Mouse (Mus musculus): ENCODE results near the gene Usp43. TPM values are rescaled to one million over a fixed set of nuclear protein-coding genes. Genes with fewer than 3 reads are reported as not detected.

The Usp43 gene
- polyA plus RNA-seq, 1 experiment: 3.5 TPM

- Histone ChIP-seq H3ac (ENCODE audit: control insufficient read depth, insufficient read length) (no peak overlapping the region), H3K27me3 (ENCODE audit: control insufficient read depth, insufficient read depth, insufficient read length) (no peaks in the 10 kb centered on the region), H3K4me2 (ENCODE audit: low read depth) (peak overlapping the region; percentile 92), H3K36me3 (ENCODE audit: control insufficient read depth, insufficient read depth) (no peaks in the 10 kb centered on the region), H3K79me2 (ENCODE audit: control insufficient read depth, insufficient read depth) (no peaks in the 10 kb centered on the region), H3K4me3 (no peak overlapping the region)
- TF ChIP-seq POLR2A (IDR thresholded peaks at IDR 0.05; ENCODE audit: insufficient read length, low read depth) (no peak), MYOD1 (IDR thresholded peaks at IDR 0.05; ENCODE audit: control insufficient read depth in 1 of 3, insufficient read length in 2 of 3, low read depth in 2 of 3) (no peak), CEBPB (IDR thresholded peaks at IDR 0.05; ENCODE audit: insufficient read depth, poor library complexity, severe bottlenecking) (0 out of 2 replicates have a peak, but pooled peaks have one; percentile 23)
Observed at GRCm38 (mm10) chr11:67919593-67919992, 2.4 kb downstream of the Usp43 start.

- H3K79me2 ChIP-seq (ENCODE audit: control insufficient read depth, insufficient read depth): no peaks in the 10 kb centered on the region
- no peak overlapping the region for H3K4me3 ChIP-seq
- no peaks in the 10 kb centered on the region for H3K36me3 ChIP-seq (ENCODE audit: control insufficient read depth, insufficient read depth)
- TF ChIP-seq MAX (IDR thresholded peaks at IDR 0.05; ENCODE audit: low read depth): no peak
- TF ChIP-seq CEBPB (IDR thresholded peaks at IDR 0.05; ENCODE audit: insufficient read depth, poor library complexity, severe bottlenecking): no peak
- TF ChIP-seq POLR2AphosphoS2 (IDR thresholded peaks at IDR 0.05; ENCODE audit: insufficient read length, low read depth): no peak
- H3ac ChIP-seq (ENCODE audit: control insufficient read depth, insufficient read length): no peak overlapping the region
- H3K4me2 ChIP-seq (ENCODE audit: low read depth): no peak overlapping the region
- no peaks in the 10 kb centered on the region for H3K27me3 ChIP-seq (ENCODE audit: control insufficient read depth, insufficient read depth, insufficient read length)
Observed at GRCm38 (mm10) chr11:67917126-67917525, 4.8 kb downstream of the Usp43 start.

DNA sequence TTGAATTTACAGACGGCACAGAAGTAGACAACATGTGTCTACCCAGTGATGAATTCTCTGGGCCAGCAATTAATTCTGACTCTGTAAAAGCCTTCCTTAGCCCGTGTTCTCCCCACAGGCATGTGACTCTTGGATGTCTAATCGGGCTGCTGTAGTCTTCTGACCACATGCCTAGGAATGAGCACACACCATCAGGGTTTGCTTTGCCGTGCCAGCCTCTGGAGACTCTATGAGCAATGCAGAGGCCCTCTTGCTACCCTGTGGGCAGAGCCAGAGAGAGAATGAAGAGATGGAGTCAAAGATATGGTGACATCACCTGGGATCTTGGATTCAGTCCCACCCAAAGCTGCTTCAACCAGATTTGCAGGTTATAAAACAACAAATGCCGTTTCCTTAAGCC, 10.9 kb downstream of the Usp43 start:
- H3K36me3 ChIP-seq (ENCODE audit: control insufficient read depth, insufficient read depth): no peaks in the 10 kb centered on the region
- H3ac ChIP-seq (ENCODE audit: control insufficient read depth, insufficient read length): no peak overlapping the region
- H3K79me2 ChIP-seq (ENCODE audit: control insufficient read depth, insufficient read depth): no peaks in the 10 kb centered on the region
- no peak overlapping the region for H3K4me2 ChIP-seq (ENCODE audit: low read depth)
- H3K27me3 ChIP-seq (ENCODE audit: control insufficient read depth, insufficient read depth, insufficient read length): no peaks in the 10 kb centered on the region
- no peak overlapping the region for H3K4me3 ChIP-seq
- no peak for TF ChIP-seq SRF (IDR thresholded peaks at IDR 0.05; ENCODE audit: control insufficient read depth, insufficient read length, low read depth)
- TF ChIP-seq MYOG (IDR thresholded peaks at IDR 0.05; ENCODE audit: control insufficient read depth in 1 of 3, insufficient read depth in 1 of 3, insufficient read length in 2 of 3, low read depth in 2 of 3): no peak
- TF ChIP-seq MAX (IDR thresholded peaks at IDR 0.05; ENCODE audit: low read depth): no peak
- TF ChIP-seq USF1 (IDR thresholded peaks at IDR 0.05; ENCODE audit: low read depth): peak; percentile 74

- Histone ChIP-seq H3K36me3 (ENCODE audit: control insufficient read depth, insufficient read depth) (no peaks in the 10 kb centered on the region), H3K27me3 (ENCODE audit: control insufficient read depth, insufficient read depth, insufficient read length) (no peaks in the 10 kb centered on the region), H3K4me2 (ENCODE audit: low read depth) (no peak overlapping the region), H3K79me2 (ENCODE audit: control insufficient read depth, insufficient read depth) (no peaks in the 10 kb centered on the region), H3K4me3 (no peak overlapping the region), H3ac (ENCODE audit: control insufficient read depth, insufficient read length) (no peak overlapping the region)
- TF ChIP-seq MAX (IDR thresholded peaks at IDR 0.05; ENCODE audit: low read depth): no peak
- TF ChIP-seq TCF12 (IDR thresholded peaks at IDR 0.05; ENCODE audit: insufficient read depth, poor library complexity, severe bottlenecking): no peak
- peak; percentile 33 for TF ChIP-seq USF1 (IDR thresholded peaks at IDR 0.05; ENCODE audit: low read depth)
- no peak for TF ChIP-seq MYOG (IDR thresholded peaks at IDR 0.05; ENCODE audit: control insufficient read depth in 1 of 3, insufficient read depth in 1 of 3, insufficient read length in 2 of 3, low read depth in 2 of 3)
Observed at GRCm38 (mm10) chr11:67903756-67904155, 18.2 kb downstream of the Usp43 start.

DNA sequence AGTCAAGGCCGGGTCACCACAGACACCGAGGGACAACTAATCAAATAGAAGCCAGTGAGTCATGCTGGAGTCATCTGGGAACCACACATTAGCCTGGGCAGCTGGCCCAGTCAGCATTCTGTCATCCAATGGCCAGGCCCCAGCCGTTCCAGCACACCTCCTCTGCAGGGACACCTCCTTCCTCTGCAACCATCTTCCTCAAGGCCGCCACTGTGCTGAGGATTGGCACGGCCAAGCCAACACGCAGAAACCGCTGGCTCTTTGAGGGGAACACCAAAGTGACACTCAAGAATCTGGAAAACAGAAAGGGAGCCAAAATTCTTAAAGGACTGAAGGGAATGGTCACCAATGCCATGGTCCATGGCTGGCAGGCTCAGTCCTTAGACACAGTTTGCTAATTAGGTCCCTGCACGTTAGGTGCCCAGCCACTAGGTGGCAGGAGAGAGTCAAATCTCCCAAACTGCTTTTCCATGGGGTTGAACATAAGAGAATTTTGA, 24.8 kb downstream of the Usp43 start:
- H3K27me3 ChIP-seq (ENCODE audit: control insufficient read depth, insufficient read depth, insufficient read length): no peaks in the 10 kb centered on the region
- no peaks in the 10 kb centered on the region for H3K36me3 ChIP-seq (ENCODE audit: control insufficient read depth, insufficient read depth)
- H3K4me2 ChIP-seq (ENCODE audit: low read depth): peak overlapping the region; percentile 77
- H3K4me3 ChIP-seq: no peak overlapping the region
- TF ChIP-seq MAX (IDR thresholded peaks at IDR 0.05; ENCODE audit: low read depth): no peak
- peak in 2 of 3 experiments; percentile 74 to 84 for TF ChIP-seq MYOD1 (IDR thresholded peaks at IDR 0.05; ENCODE audit: control insufficient read depth in 1 of 3, insufficient read length in 2 of 3, low read depth in 2 of 3)
- TF ChIP-seq TCF12 (IDR thresholded peaks at IDR 0.05; ENCODE audit: insufficient read depth, poor library complexity, severe bottlenecking): no peak
- TF ChIP-seq MYOG (IDR thresholded peaks at IDR 0.05; ENCODE audit: control insufficient read depth in 1 of 3, insufficient read depth in 1 of 3, insufficient read length in 2 of 3, low read depth in 2 of 3): peak in 1 of 3 experiments; percentile 80
- H3K79me2 ChIP-seq (ENCODE audit: control insufficient read depth, insufficient read depth): no peaks in the 10 kb centered on the region
- no peak overlapping the region for H3ac ChIP-seq (ENCODE audit: control insufficient read depth, insufficient read length)

DNA sequence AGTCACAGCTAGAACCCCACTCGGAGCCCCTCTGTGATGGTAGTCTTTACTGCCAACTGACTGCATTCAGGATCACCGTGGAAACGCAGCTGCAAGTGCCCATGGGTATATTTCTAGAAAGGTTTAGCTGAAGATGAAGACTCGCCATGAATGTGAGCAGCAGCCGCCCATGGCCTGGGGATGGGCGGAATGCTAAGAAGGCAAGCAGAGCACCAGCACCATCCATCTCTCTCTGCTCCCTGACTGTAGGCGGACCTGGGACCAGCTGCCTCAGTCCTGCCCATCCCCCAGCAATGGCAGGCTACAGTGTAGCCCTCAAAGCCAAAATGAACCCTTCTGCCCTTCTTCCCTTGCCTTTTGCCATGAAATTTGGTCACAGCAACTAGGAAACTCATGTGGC, 26.3 kb downstream of the Usp43 start:
- H3K4me3 ChIP-seq: no peak overlapping the region
- H3K27me3 ChIP-seq (ENCODE audit: control insufficient read depth, insufficient read depth, insufficient read length): no peaks in the 10 kb centered on the region
- H3ac ChIP-seq (ENCODE audit: control insufficient read depth, insufficient read length): no peak overlapping the region
- no peaks in the 10 kb centered on the region for H3K36me3 ChIP-seq (ENCODE audit: control insufficient read depth, insufficient read depth)
- H3K79me2 ChIP-seq (ENCODE audit: control insufficient read depth, insufficient read depth): no peaks in the 10 kb centered on the region
- no peak overlapping the region for H3K4me2 ChIP-seq (ENCODE audit: low read depth)
- TF ChIP-seq MYOD1 (IDR thresholded peaks at IDR 0.05; ENCODE audit: control insufficient read depth in 1 of 3, insufficient read length in 2 of 3, low read depth in 2 of 3) (peak in 1 of 3 experiments; percentile 31), MYOG (IDR thresholded peaks at IDR 0.05; ENCODE audit: control insufficient read depth in 1 of 3, insufficient read depth in 1 of 3, insufficient read length in 2 of 3, low read depth in 2 of 3) (peak in 1 of 3 experiments; percentile 21), CEBPB (IDR thresholded peaks at IDR 0.05; ENCODE audit: insufficient read depth, poor library complexity, severe bottlenecking) (no peak)
